Mouse (Mus musculus) retina, postnatal 1 day (tissue): ENCODE measurements around the gene Rab5c.

Source experiments
- DNase-seq: peaks from one replicate; pipeline ENCODE4 v3.0.0-alpha.2; 2012

Gene Rab5c

GRCm38 (mm10) chr11:100693154-100693553 is 44.9 kb downstream of the Rab5c start:
- DNase-seq, result peak; percentile 35

- peak; percentile 10 for DNase-seq
Observed at GRCm38 (mm10) chr11:100692164-100692616, 45.8 kb downstream of the Rab5c start, which contains the start of gene Zfp385c. Gene Zfp385c, minus strand, starts transcription at chr11:100692455.

- no peak for DNase-seq
Observed at GRCm38 (mm10) chr11:100690389-100690788, 47.6 kb downstream of the Rab5c start.

GRCm38 (mm10) chr11:100688443-100688842 is 49.6 kb downstream of the Rab5c start:
- DNase-seq, result no peak

- no peak for DNase-seq
Observed at GRCm38 (mm10) chr11:100687265-100687664, 50.8 kb downstream of the Rab5c start.

GRCm38 (mm10) chr11:100685371-100685770 is 52.6 kb downstream of the Rab5c start:
- peak; percentile 30 for DNase-seq

- no peak for DNase-seq
Observed at GRCm38 (mm10) chr11:100684084-100684483, 53.9 kb downstream of the Rab5c start.

GRCm38 (mm10) chr11:100682526-100682925 is 55.5 kb downstream of the Rab5c start:
- DNase-seq, result no peak

GRCm38 (mm10) chr11:100681826-100682225 is 56.2 kb downstream of the Rab5c start:
- no peak for DNase-seq

- DNase-seq, result no peak
Observed at GRCm38 (mm10) chr11:100677810-100678209, 60.2 kb downstream of the Rab5c start.

- peak; percentile 46 for DNase-seq
Observed at GRCm38 (mm10) chr11:100673169-100673568, 64.8 kb downstream of the Rab5c start.

- DNase-seq, result no peak
Observed at GRCm38 (mm10) chr11:100671956-100672355, 66.1 kb downstream of the Rab5c start.

- no peak for DNase-seq
Observed at GRCm38 (mm10) chr11:100671049-100671448, 67.0 kb downstream of the Rab5c start.
